11 mouse cellular contexts compared by ENCODE assay signal in the genomic region with DNA sequence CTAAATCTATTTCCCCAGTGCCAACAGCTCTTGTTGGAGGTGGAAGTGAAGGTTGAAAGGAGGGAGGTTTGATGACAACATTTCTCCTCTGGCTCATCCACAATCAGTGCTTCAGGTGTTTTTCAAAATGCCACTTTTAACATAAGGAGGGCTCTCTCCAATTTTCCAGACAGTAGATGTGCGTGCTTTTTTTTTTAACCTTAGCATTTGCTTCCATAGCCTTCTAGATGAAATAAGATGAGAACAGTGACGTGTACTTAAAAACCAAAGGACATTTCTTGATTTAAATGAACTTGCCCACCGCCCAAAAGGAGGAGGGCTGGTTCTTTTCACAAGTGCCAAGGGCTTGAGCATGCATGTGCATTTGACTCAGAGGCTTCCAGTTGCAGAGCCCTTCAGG. TPM values are rescaled to one million over a fixed set of nuclear protein-coding genes. Genes with fewer than 3 reads are reported as not detected.
A peak's percentile ranks its signal among the peaks of the same experiment; 100 is the strongest.
DNase-seq lines count a peak whose midpoint lies in the region; ATAC-seq lines count a peak whose summit lies in the region.
"Had no signal": no experiment of that assay in that cellular context is flagged by ENCODE, and none has a peak within 500 bp of the region (broad histone marks: within the 10 kb centered on the region; RNA-seq: fewer than 3 reads in every experiment).

No protein-coding gene starts in this region.

- H3K4me1 ChIP-seq in neural tube, embryonic 11.5 days (ENCODE audit: control insufficient read depth, insufficient read depth, low read length), result peaks cover 12% of the 10 kb centered on the region
- H3K4me1 ChIP-seq in forebrain, embryonic 16.5 days (replicated peaks; ENCODE audit: control insufficient read depth, insufficient read depth, low read length), result peaks cover 27% of the 10 kb centered on the region
- peaks cover 14% of the 10 kb centered on the region for H3K4me1 ChIP-seq in midbrain, embryonic 11.5 days (ENCODE audit: control insufficient read depth, insufficient read depth, low read length)

- no peak overlapping the region for H3K9ac ChIP-seq in neural tube, embryonic 11.5 days (ENCODE audit: low read length)
- H3K9ac ChIP-seq in forebrain, embryonic 16.5 days (replicated peaks; ENCODE audit: low read depth, low read length), result no peak overlapping the region
- no peak overlapping the region for H3K9ac ChIP-seq in midbrain, embryonic 11.5 days (ENCODE audit: low read length)

- peak overlapping the region; percentile 100 for H3K4me2 ChIP-seq in neural tube, embryonic 11.5 days (ENCODE audit: low read depth)
- H3K4me2 ChIP-seq in forebrain, embryonic 16.5 days (ENCODE audit: low read length), result peak overlapping the region; percentile 99
- H3K4me2 ChIP-seq in midbrain, embryonic 11.5 days, result peak overlapping the region; percentile 98

- H3K27me3 ChIP-seq in neural tube, embryonic 11.5 days (ENCODE audit: control insufficient read depth, insufficient read depth, low read length), result peaks cover 42% of the 10 kb centered on the region
- H3K27me3 ChIP-seq in forebrain, embryonic 16.5 days (replicated peaks; ENCODE audit: control insufficient read depth, insufficient read depth, low read length), result peaks cover 30% of the 10 kb centered on the region
- peaks cover 45% of the 10 kb centered on the region for H3K27me3 ChIP-seq in midbrain, embryonic 11.5 days (ENCODE audit: control insufficient read depth, insufficient read depth, low read length)

- H3K36me3 ChIP-seq in neural tube, embryonic 11.5 days (ENCODE audit: control insufficient read depth, insufficient read depth, low read length), result no peaks in the 10 kb centered on the region
- no peaks in the 10 kb centered on the region for H3K36me3 ChIP-seq in forebrain, embryonic 16.5 days (ENCODE audit: control insufficient read depth, insufficient read depth)
- no peaks in the 10 kb centered on the region for H3K36me3 ChIP-seq in midbrain, embryonic 11.5 days (ENCODE audit: control insufficient read depth, insufficient read depth, low read length)
- H3K36me3 ChIP-seq: G1E had no signal

- H3K4me3 ChIP-seq in neural tube, embryonic 11.5 days (ENCODE audit: low read depth, low read length), result no peak overlapping the region
- peak overlapping the region; percentile 57 for H3K4me3 ChIP-seq in forebrain, embryonic 16.5 days (replicated peaks; ENCODE audit: low read length)
- H3K4me3 ChIP-seq in midbrain, embryonic 11.5 days (ENCODE audit: low read depth, low read length), result peak overlapping the region; percentile 63; the same call in 1 of the 2 replicates

- no peaks in the 10 kb centered on the region for H3K9me3 ChIP-seq in neural tube, embryonic 11.5 days (ENCODE audit: control insufficient read depth, low read length)
- no peaks in the 10 kb centered on the region for H3K9me3 ChIP-seq in forebrain, embryonic 16.5 days (ENCODE audit: control insufficient read depth, low read length)
- H3K9me3 ChIP-seq in midbrain, embryonic 11.5 days (ENCODE audit: control insufficient read depth, low read length), result no peaks in the 10 kb centered on the region
- H3K9me3 ChIP-seq: G1E had no signal

- DNase-seq in neural tube, embryonic 11.5 days (ENCODE audit: low spot score), result no peak
- DNase-seq in neural tube, embryonic 10.5 days (ENCODE audit: extremely low spot score, low spot score), result no peak
- peak; percentile 91 for DNase-seq in midbrain, embryonic 11.5 days (ENCODE audit: low spot score, missing footprints)
- no peak for DNase-seq in adrenal gland, adult 2 months
- DNase-seq in urinary bladder, adult 18-20 months (ENCODE audit: low spot score in 2 of 2), result no peak
- no peak for DNase-seq in cerebellum, adult 18-20 months
- DNase-seq: cerebellum, adult 8-10 months; heart, postnatal 14 days had no signal

- ATAC-seq in neural tube, embryonic 11.5 days (ENCODE audit: insufficient read depth, low FRiP score, low TSS enrichment), result no peak
- ATAC-seq in forebrain, embryonic 16.5 days, result no peak
- no peak for ATAC-seq in midbrain, embryonic 11.5 days (ENCODE audit: low FRiP score)

- no peak overlapping the region for H3K27ac ChIP-seq in neural tube, embryonic 11.5 days (ENCODE audit: low read depth, low read length)
- H3K27ac ChIP-seq in forebrain, embryonic 16.5 days (ENCODE audit: low read length), result no peak overlapping the region
- H3K27ac ChIP-seq in midbrain, embryonic 11.5 days (ENCODE audit: low read depth, low read length), result no peak overlapping the region

- WGBS in neural tube, embryonic 11.5 days, result 26% methylated on average over 3 of the region's 3 CpGs
- 36% methylated on average over 3 of the region's 3 CpGs for WGBS in forebrain, embryonic 16.5 days
- WGBS in midbrain, embryonic 11.5 days, result 26% methylated on average over 3 of the region's 3 CpGs

RNA-seq across cellular contexts. Expression of gene C1ql3, which starts 0.4 kb away (rescaled TPM):
- 2.9 and 3.4 TPM in 2 replicates for polyA plus RNA-seq in neural tube, embryonic 11.5 days (2014; fragmentation: Nextera tagmentation; extraction: Ambion mirVana)
- polyA plus RNA-seq in forebrain, embryonic 16.5 days (2015; fragmentation: Nextera tagmentation; extraction: Ambion mirVana), result 1.5 and 1.7 TPM in 2 replicates
- polyA plus RNA-seq in midbrain, embryonic 11.5 days (2014; fragmentation: Nextera tagmentation; extraction: Ambion mirVana), result 0.92 and 1.2 TPM in 2 replicates
- total RNA-seq in adrenal gland, adult 2 months (2021), result not detected
- polyA plus RNA-seq in adrenal gland, adult 2 months (2012; rRNA removed), result not detected in 2 replicates
- total RNA-seq: heart, postnatal 14 days had no signal
- polyA plus RNA-seq: G1E; liver, adult 2 months had no signal
